Mouse (Mus musculus) liver, embryonic 11.5 days (tissue): ENCODE measurements around the gene Kdm4b. TPM values are rescaled to one million over a fixed set of nuclear protein-coding genes. Genes with fewer than 3 reads are reported as not detected.

Experiments
- ATAC-seq: fragments of 200-750 bp; cut with Nextera tagmentation; replicated peaks from 2 replicates; pipeline ENCODE4 v1.8.0; 2017; ENCODE audit warnings: moderate number of reproducible peaks, mild to moderate bottlenecking, moderate TSS enrichment, moderate library complexity; ENCODE audit not compliant: low FRiP score
- DNase-seq: peaks from one replicate; pipeline ENCODE4 v3.0.0-alpha.2; 2017; ENCODE audit warnings: low spot score
- H3K27ac ChIP-seq: fragments of 300-500 bp; sonication (generic); 2 replicates; pipeline ENCODE4 v1.5.1; 2014; ENCODE audit warnings: mild to moderate bottlenecking, low read depth, low read length, control low read depth
- H3K27me3 ChIP-seq: fragments of 300-500 bp; sonication (generic); replicated peaks from 2 replicates; pipeline ENCODE4 v1.6.1; 2014; ENCODE audit warnings: low read length, mixed read lengths; ENCODE audit not compliant: control insufficient read depth, insufficient read depth
- H3K36me3 ChIP-seq: fragments of 300-500 bp; sonication (generic); 2 replicates; pipeline ENCODE4 v1.6.1; 2014; ENCODE audit warnings: mild to moderate bottlenecking, low read length, moderate library complexity, mixed read lengths; ENCODE audit not compliant: control insufficient read depth, insufficient read depth
- H3K4me1 ChIP-seq: fragments of 300-500 bp; sonication (generic); replicated peaks from 2 replicates; pipeline ENCODE4 v1.6.1; 2014; ENCODE audit warnings: low read length, mixed read lengths; ENCODE audit not compliant: control insufficient read depth, insufficient read depth
- H3K4me2 ChIP-seq: fragments of 300-500 bp; sonication (generic); 2 replicates; pipeline ENCODE4 v1.6.1; 2014; ENCODE audit warnings: mild to moderate bottlenecking, control low read depth, moderate library complexity
- H3K4me3 ChIP-seq: fragments of 300-500 bp; sonication (generic); 2 replicates; pipeline ENCODE4 v1.5.1; 2014; ENCODE audit warnings: low read depth, low read length, control low read depth
- H3K9ac ChIP-seq: fragments of 300-500 bp; sonication (generic); 2 replicates; pipeline ENCODE4 v1.6.1; 2014; ENCODE audit warnings: low read depth, low read length, control low read depth
- H3K9me3 ChIP-seq: fragments of 300-500 bp; sonication (generic); 2 replicates; pipeline ENCODE4 v1.6.1; 2016; ENCODE audit warnings: low read length, inconsistent platforms, mixed read lengths; ENCODE audit not compliant: control insufficient read depth
- WGBS: fragments of 180-500 bp; shearing (Covaris S2); extraction: QIAGEN DNeasy Blood & Tissue Kit; methylation state at CpG from one replicate; pipeline ENCODE4 v1.1.7; 2014; 5-methylcytosine and 5-hydroxymethylcytosine counted together
- polyA plus RNA-seq: library from polyadenylated mRNA; unstranded; fragments of >200 nt; fragmentation: Nextera tagmentation; extraction: Ambion mirVana; gene quantifications from 2 replicates; pipeline ENCODE4 v1.2.1, GENCODE M21; 2014

Gene Kdm4b
- polyA plus RNA-seq, 1 experiment from 2014 or later = 24.3 TPM

GRCm38 (mm10) chr17:56285995-56286394 is 39.9 kb upstream of the Kdm4b start:
- peaks cover 24% of the 10 kb centered on the region; the same call in 1 of the 2 replicates for H3K36me3 ChIP-seq

GRCm38 (mm10) chr17:56287830-56288229 is 38.0 kb upstream of the Kdm4b start:
- WGBS = 43% methylated on average over 3 of the region's 3 CpGs
- Histone ChIP-seq H3K9ac (peak overlapping the region; percentile 65), H3K9me3 (no peaks in the 10 kb centered on the region), H3K27ac (peak overlapping the region; percentile 74), H3K4me3 (peak overlapping the region; percentile 37), H3K4me1 (peaks cover 44% of the 10 kb centered on the region), H3K4me2 (peak overlapping the region; percentile 68), H3K27me3 (no peaks in the 10 kb centered on the region), H3K36me3 (peaks cover 19% of the 10 kb centered on the region; the same call in 1 of the 2 replicates)
- DNase-seq (no peak), ATAC-seq (peak; percentile 24; the same call in 1 of the 2 replicates)

More at GRCm38 (mm10) chr17:56285995-56286394, 39.9 kb upstream of the Kdm4b start:
- no peaks in the 10 kb centered on the region for H3K27me3 ChIP-seq
- ATAC-seq = no peak
- peaks cover 44% of the 10 kb centered on the region for H3K4me1 ChIP-seq
- H3K9ac ChIP-seq = no peak overlapping the region
- WGBS = 94% methylated on average over 11 of the region's 11 CpGs
- H3K4me3 ChIP-seq = no peak overlapping the region
- H3K9me3 ChIP-seq = no peaks in the 10 kb centered on the region
- H3K4me2 ChIP-seq = no peak overlapping the region
- DNase-seq = no peak
- no peak overlapping the region for H3K27ac ChIP-seq

- no peak for DNase-seq
- Histone ChIP-seq H3K4me1 (peaks cover 47% of the 10 kb centered on the region), H3K4me2 (peak overlapping the region; percentile 97), H3K9me3 (no peaks in the 10 kb centered on the region), H3K9ac (peak overlapping the region; percentile 68), H3K36me3 (peaks cover 18% of the 10 kb centered on the region; the same call in 1 of the 2 replicates), H3K4me3 (peak overlapping the region; percentile 57), H3K27ac (peak overlapping the region; percentile 96), H3K27me3 (no peaks in the 10 kb centered on the region)
- no peak for ATAC-seq
- 26% methylated on average over 3 of the region's 3 CpGs for WGBS
These were observed 37.0 kb upstream of the Kdm4b start for GRCm38 (mm10) chr17:56288866-56289265.

- Histone ChIP-seq H3K9ac (peak overlapping the region; percentile 68), H3K4me1 (peaks cover 47% of the 10 kb centered on the region), H3K4me2 (peak overlapping the region; percentile 97), H3K27ac (peak overlapping the region; percentile 96), H3K9me3 (no peaks in the 10 kb centered on the region), H3K27me3 (no peaks in the 10 kb centered on the region), H3K4me3 (peak overlapping the region; percentile 57), H3K36me3 (peaks cover 13% of the 10 kb centered on the region; the same call in 1 of the 2 replicates)
- 3% methylated on average over 23 of the region's 23 CpGs for WGBS
- DNase-seq (peak; percentile 76), ATAC-seq (peak; percentile 21; the same call in 1 of the 2 replicates)
These were observed 36.2 kb upstream of the Kdm4b start for GRCm38 (mm10) chr17:56289371-56290331.

- peaks cover 47% of the 10 kb centered on the region for H3K4me1 ChIP-seq
These were observed 35.3 kb upstream of the Kdm4b start for GRCm38 (mm10) chr17:56290388-56291170.

GRCm38 (mm10) chr17:56291171-56291511 is 34.7 kb upstream of the Kdm4b start:
- H3K4me2 ChIP-seq = peak overlapping the region; percentile 97
- DNase-seq (peak; percentile 89), ATAC-seq (peak; percentile 87)
- peak overlapping the region; percentile 57 for H3K4me3 ChIP-seq
- WGBS = under 1% methylated on average over 16 of the region's 16 CpGs
- peaks cover 5% of the 10 kb centered on the region; the same call in 1 of the 2 replicates for H3K36me3 ChIP-seq
- no peaks in the 10 kb centered on the region for H3K27me3 ChIP-seq
- H3K9me3 ChIP-seq = no peaks in the 10 kb centered on the region
- H3K4me1 ChIP-seq = peaks cover 47% of the 10 kb centered on the region
- H3K9ac ChIP-seq = peak overlapping the region; percentile 68
- peak overlapping the region; percentile 96 for H3K27ac ChIP-seq

More at GRCm38 (mm10) chr17:56290388-56291170, 35.3 kb upstream of the Kdm4b start:
- peak; percentile 95 for DNase-seq
- H3K9ac ChIP-seq = peak overlapping the region; percentile 68
- H3K9me3 ChIP-seq = no peaks in the 10 kb centered on the region
- H3K27ac ChIP-seq = peak overlapping the region; percentile 96
- ATAC-seq = peak; percentile 81
- peak overlapping the region; percentile 57 for H3K4me3 ChIP-seq
- peak overlapping the region; percentile 97 for H3K4me2 ChIP-seq
- WGBS = 2% methylated on average over 17 of the region's 17 CpGs
- H3K36me3 ChIP-seq = peaks cover 9% of the 10 kb centered on the region; the same call in 1 of the 2 replicates
- no peaks in the 10 kb centered on the region for H3K27me3 ChIP-seq

- Histone ChIP-seq H3K9ac (peak overlapping the region; percentile 67), H3K4me3 (no peak overlapping the region), H3K4me2 (peak overlapping the region; percentile 97), H3K4me1 (peaks cover 40% of the 10 kb centered on the region), H3K27me3 (no peaks in the 10 kb centered on the region), H3K36me3 (no peaks in the 10 kb centered on the region), H3K27ac (peak overlapping the region; percentile 96), H3K9me3 (no peaks in the 10 kb centered on the region)
- no peak for DNase-seq
- no peak for ATAC-seq
- WGBS = 84% methylated on average over 7 of the region's 7 CpGs
These were observed 33.9 kb upstream of the Kdm4b start for GRCm38 (mm10) chr17:56291826-56292475.
